Mouse (Mus musculus): Measurements from ENCODE around the gene Pex6.
A peak's percentile ranks its signal among the peaks of the same experiment; 100 is the strongest.

Gene Pex6

DNA sequence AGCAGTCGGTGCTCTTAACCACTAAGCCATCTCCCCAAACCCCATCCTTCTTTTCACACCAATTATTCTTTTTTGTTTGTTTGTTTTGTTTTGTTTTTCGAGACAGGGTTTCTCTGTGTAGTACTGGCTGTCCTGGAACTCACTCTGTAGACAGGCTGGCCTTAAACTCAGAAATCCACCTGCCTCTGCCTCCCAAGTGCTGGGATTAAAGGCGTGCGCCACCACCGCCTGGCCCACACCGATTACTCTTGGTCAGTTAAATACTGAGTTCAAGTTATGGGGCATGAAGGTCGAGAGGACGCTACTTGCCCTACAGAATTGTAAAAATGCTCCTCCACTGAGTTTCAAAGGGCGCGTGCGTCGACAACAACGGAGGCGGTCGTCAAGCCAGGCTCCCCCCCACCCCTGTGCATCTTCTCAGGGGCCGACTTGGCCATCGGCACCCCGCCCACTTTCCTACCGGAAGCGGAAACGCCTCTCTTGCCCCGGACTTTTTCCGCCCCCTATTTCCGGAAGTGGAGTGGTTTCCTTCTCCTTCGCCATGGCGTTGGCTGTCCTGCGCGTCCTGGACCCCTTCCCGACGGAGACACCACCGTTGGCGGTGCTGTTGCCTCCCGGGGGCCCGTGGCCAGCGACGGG, at the start of gene Pex6:
Gene Pex6, plus strand, starts transcription at position 505 of the 639 bp plus-strand sequence.
- DNase-seq = peak; percentile 97 to 98

DNA sequence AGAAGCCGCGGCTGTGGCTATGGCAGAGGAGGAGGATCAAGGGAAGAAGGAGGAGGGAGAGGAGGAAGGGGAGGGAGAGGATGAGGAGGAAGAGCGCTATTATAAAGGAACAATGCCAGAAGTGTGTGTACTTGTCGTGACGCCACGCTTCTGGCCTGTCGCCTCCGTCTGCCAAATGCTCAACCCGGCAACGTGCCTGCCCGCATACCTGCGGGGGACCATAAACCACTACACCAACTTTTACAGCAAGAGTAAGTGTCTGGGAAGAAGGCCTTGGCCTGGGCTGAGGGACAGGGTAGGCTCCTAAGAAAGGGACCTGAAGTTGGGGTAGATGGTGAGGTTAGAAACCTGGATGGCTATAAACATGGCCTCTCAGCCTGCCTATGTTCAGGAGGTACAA, 49.3 kb upstream of the Pex6 start:
- no peak for DNase-seq

DNA sequence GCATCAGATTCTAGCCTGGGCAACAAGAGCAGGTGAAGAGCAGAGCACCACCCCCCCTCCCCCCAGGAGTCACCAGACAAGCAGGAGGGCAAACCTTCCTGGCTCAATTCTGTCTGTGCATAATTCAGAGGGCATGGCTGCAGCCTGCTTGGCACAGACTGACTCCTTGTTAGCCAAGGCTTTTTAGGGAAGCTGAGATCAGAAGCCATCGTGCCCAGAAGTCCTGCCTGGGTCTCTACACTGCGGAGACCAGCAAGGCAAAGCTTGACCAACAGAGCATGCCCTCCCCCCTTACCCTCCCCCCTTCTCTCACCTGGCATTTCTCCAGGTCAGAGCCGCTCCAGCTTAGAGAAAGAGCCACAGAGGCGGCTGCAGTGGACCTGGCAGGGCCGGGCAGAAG, 48.5 kb upstream of the Pex6 start:
- peak; percentile 56 to 59 for DNase-seq

DNA sequence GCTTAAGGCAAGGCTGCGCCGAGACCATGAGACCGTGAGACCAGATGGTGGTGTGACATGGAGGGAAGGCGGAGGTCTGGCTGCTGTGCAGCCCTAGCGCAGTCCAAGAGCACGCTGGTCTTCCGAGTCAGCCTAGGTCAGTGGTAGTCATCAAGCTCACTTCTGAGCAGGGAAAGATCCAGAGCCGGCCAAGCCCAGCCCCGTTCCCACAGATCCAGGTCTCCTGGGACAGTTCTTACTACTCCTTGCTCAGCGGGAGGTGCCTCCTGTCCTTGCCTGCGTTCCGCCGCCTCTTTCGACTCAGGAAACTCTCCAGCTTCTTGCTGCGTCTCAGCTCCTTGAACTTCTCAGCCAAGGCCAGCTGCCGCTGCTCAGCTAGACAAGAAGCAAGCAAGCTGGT, 43.6 kb upstream of the Pex6 start:
- DNase-seq = peak in 1 of 2 experiments; percentile 43

DNA sequence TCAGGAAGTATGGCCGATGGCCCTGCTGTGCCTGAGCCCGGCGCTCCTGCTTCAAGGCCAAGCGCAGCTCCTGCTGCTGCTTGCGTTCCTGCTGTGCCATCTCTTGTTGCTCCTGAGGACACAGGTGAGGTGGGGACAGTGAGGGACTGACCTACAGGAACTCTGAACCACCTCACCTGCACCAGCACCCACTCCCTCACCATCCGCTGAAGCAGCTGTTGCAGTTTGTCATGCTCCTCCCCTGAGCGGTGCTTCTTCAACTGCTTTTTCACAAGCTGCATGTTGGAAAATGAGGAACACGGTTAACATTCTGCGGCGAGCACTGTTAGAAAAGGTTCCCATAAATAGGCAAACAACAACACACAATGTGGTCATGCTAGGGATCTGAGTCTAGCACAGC, 41.4 kb upstream of the Pex6 start:
- no peak for DNase-seq

DNA sequence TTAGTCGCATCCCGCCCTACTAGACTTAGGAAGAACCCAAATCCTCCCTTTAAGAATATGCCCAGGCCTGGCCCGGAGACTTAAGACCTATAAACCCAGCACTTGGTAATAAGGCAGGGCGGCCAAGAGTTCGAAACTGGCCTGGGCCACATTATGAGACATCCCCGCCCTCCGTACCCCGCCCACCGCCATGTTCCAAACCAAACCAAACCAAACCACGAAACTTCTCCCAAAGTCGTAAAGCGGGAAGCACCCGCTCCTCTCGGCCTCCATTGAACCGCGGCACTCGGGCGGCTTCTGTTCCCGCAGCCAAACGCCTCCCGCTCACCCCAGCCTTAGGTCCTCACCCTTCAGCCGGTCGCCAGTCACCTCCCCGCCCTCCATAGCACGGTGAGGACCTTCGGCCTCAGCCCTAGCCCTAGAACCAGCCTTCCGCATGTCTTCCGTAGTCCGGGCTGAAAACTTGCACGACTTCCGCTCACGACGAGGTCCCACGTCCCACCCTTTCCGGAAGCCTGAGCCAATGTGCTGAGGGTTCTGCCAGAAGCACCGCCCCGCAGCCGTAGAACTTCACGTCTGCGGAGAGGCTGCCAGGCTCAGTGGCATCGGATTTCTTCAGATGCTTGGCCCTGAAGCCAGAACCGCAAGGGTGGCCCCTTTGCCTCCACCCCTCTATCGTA, 37.3 kb upstream of the Pex6 start, which contains the start of gene Rrp36:
Gene Rrp36, minus strand, starts transcription at position 503 of the 680 bp plus-strand sequence.
- DNase-seq = peak; percentile 92 to 95

DNA sequence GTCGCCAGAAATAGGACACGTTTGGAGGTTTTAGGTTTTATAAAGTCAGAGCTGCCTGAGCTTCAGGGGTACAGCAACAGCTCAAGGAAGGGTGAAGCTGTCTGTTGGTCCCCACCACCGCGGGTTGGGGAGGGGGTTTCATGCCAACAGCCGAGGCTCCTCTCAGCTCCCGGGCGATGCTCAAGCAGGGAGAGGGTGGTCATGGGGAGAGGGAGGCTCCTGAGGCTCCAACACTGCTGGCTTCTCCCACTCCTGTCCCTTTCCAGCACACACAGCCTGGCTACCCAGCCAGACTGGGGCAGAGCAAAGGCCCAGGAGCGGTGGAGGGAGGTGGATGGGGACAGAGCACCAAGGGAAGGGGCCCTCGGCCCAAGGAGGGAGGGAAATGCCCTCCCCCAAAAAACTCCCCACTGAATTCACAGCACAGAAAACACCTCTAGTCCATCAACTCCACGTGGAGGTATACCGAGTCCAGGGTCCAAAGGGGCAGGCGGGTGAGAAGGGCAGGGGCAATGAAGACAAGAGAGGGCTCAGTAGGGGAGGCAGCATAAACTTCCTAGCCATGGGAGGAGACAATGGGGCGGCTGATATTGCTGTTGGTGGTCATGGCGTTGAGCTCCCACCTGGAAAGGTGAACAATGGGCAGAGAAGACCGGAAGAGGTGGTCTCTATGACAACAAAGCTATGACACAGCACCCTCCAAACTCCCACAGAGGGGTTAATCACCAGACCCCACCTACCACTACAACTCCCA, 36.6 kb upstream of the Pex6 start:
- DNase-seq = no peak

DNA sequence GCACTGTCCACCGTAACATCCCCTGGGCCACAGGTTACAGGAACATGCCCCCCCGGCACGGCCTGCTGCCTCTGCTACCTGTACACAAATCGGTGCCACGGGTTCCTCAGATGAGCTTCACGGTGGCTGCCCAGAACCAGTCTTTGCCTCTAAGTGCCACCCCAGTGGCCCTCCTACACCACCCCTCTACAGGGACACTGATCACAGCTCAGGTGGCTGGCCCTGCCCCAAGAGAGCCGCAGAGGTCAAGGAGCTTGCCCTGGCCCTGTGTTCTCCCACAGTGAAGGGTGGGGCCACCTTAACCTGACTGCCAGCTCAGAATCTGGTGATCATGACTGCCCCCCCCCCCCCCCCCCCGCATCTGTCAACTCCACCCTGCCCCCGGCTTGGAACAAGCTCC, 32.8 kb upstream of the Pex6 start, which contains the start of gene Mea1:
Gene Mea1, plus strand, starts transcription at position 378 of the 400 bp plus-strand sequence.
- DNase-seq = no peak

DNA sequence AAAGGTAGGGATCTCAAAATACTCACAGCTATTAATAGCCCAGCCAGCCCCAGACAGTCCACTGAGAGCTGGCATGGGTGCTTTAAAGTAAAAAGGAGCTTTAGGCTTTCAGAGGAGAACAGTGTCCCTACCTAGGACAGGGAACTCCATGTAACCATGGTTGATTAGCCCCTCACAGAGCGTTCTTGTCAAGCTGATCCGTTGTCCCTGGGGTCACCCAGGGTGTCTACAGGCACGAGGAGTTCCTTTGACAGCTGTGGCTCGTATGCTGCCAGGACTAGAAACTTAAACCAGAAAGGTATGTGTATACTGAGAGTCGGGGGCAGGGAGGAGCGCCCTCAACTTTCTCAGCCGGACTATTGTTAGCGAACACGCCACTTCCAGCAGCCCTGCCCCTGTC, 32.4 kb upstream of the Pex6 start:
- DNase-seq = no peak

DNA sequence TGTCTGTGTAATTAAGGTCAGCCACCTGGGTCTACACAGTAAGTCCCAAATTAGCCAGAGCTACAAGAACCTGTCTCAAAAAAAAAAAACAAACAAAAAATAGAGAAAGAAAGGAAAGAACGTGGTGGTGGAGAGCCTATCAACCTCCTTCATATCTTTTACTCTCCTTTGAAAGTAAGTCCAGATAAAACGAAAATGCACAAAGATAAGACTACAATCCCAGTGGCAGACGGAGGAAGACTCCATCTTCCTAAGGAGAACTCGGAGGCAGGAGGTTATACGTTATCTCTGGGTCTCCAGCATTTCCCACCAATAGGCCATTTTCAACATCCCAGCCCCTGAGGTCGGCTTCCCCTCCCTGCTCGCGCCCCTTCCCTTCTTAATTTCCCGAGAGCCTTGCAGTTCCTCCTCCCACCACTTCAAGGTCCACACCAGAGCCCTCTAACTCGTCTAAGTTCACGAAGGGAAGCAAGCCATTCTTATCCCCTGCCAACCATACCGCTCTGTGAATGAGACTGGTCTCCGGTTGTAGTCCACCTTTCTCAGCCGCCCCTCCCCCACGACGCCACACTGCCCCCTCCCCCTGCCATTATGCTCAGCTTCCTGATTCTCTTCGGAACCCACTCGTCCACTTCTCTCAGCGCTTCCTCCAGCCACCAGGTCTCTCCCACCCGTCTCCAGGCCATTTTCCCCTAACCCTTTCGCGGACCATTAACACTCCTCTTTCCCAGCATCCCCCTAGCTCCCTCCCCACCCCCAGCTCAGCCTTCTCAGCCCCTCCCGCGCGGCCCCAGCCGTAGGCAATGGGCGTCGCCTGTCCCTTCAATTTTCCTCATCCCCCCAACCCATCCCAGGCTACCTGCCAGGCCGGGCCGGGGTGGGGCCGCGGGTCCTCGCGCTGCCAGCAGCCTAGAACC, 31.2 kb upstream of the Pex6 start:
- peak; percentile 75 to 81 for DNase-seq

DNA sequence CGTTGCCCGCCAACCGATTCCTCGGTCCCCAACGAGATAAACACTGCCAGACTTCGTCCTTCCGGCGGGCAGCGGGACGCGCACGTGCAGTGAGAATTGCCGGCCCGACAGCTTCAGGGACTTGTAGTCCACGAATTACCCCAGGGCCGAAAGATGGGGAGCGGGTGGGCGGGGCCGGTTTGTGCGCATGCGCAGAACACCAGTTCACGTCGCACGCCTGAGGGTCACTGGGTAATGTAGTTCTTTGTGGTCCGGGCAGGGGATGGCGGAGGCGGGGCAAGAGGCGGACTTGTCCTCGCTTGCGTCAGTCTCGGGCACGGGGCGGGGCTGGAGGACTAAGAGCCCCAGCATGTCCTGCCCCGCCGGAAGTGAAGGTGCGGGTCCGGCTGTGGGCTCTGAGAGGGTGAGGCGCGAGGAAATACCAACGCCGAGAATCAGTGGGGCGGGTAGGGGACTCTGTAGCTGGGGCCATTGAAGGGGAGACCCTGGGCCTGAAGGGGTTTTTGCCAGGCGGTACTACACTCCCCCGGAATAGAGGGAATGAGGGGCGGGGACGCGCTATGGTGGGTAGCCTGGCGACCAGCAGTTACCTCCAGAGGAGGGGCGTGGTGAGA, 30.4 kb upstream of the Pex6 start, which contains the start of gene Klhdc3:
Gene Klhdc3, minus strand, starts transcription at position 155 of the 614 bp plus-strand sequence.
- DNase-seq = peak; percentile 99 to 100

DNA sequence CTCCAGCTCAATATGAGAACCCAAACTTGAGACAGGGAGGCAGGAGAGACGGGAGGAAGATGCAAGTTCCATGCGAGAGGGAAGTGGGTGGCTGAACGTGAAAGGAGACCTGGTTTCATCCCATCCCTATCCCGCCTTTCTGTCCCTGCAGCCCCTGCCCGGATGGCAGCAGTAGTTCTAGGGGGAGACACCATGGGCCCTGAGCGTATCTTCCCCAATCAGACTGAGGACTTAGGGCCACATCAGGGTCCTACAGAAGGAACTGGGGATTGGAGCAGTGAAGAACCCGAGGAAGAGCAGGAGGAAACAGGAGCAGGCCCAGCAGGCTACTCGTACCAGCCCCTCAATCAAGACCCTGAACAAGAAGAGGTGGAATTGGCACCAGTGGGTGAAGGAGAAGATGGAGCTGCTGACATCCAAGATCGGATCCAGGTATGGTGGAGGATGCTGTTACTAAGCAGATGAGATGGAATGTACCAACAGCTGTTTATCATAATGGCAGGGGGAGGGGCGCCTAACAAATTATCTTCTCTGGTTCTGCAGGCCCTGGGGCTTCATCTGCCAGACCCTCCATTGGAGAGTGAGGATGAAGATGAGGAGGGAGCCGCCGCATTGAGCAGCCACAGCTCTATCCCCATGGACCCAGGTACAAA, 29.7 kb upstream of the Pex6 start:
- DNase-seq = no peak

DNA sequence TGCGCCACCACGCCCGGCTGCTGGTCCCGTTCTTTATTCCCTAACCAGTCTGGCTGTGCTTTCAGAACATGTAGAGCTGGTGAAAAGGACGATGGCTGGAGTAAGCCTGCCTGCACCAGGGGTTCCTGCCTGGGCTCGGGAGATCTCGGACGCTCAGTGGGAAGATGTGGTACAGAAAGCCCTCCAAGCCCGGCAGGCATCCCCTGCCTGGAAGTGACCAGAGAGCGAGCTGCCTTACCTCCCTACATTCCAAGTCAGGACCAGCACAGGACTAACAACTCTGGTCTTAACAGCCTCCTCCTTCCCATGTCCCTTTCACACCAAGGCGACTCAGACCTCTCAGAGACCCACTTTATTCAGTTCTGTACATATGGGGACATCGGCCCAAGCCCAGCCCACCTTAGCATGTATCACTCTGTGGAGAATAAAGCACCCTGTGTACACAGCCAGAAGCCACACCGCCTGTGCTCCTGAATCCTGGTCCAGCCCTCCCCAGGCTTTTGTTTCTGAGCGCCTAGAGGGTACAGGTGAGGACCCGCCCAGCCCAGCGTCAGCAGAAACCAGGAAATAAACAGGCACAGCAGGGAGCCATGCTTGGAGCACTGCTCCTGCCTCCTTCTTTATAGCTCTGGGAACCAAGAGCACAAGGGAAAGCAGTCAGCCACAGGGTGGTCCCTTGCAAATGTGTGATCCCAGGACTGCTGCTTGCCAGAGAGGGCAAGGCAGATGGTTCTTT, 28.4 kb upstream of the Pex6 start:
- DNase-seq = no peak

DNA sequence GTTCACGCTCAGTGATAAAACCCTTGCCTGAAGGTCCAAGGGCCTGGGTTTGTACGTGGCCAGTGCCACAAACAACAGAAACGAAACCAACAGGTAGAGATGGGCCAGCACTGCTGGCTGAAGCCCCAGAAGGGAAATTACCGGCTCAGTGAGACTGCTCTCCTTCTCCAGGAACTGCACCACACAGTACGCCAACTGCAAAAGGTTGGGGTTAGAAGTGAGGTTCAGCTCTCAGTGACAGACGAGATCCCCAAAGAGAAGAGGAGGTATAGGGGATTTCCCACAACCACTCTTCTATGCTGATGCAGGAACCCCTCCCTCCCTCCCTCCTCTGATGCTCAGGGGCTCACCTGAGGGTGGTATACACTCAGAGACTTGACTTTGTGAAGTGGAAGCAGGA, 25.4 kb upstream of the Pex6 start:
- no peak for DNase-seq

DNA sequence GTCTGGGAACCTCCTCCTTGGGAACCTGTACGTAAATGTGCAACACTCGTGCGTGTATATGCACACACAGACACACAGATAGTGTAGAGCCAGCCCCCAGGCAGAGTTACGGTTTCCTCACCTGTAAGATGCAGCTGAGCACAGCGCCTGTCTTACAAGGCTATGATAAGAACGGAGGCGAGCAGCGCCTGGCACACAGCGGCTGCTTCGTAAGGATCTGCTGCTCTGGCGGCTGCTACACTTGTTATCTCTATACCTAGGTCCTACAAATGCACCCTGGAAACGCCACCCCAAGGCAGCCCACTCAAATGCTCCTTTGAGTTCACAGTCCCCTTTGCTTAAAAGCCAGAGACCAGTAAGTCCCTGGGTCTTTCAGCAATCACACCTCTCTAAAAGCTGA, 20.6 kb upstream of the Pex6 start:
- DNase-seq = no peak

DNA sequence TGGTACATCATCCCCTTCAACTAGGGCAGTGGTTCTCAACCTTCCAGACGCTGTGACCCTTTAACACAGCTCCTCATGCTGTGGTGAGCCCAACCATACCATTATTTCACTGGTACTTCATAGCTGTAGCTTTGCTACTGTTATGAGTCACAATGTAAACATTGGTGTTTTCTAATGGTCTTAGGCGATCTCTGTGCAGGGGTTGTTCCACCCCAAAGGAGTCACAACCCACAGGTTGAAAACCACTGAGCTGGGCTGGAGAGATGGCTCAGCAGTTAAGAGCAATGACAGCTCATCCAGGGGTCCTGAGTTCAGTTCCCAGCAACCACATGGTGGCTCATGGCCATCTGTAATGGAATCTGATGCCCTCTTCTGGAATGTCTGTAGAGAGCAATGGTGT, 19.9 kb upstream of the Pex6 start:
- no peak for DNase-seq

DNA sequence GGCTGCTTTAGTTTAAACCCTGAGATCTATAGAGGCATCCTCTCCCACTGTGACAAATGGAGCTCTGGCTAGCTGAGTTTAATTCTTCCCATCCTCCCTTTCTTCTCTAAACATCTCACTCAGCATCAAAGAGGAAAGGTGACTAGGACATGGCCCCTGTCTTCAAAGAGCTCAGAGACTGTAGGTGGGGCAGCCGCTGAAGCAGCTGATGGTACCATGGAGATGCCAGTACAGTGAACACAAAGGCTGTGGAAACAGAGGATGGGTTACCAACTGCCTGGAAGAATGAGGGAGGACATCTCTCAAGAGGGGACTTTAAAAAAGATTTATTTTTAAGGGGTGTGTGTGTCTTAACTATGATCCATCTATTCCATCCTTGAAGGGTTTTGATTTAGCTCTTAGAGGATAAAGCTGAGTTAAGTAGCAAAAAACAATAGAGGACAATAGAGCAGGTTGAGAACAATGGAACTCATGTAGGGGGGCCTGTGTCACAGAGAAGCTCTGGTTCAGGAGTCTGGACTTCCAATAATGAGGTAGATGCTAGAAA, 16.7 kb upstream of the Pex6 start:
- DNase-seq = no peak

DNA sequence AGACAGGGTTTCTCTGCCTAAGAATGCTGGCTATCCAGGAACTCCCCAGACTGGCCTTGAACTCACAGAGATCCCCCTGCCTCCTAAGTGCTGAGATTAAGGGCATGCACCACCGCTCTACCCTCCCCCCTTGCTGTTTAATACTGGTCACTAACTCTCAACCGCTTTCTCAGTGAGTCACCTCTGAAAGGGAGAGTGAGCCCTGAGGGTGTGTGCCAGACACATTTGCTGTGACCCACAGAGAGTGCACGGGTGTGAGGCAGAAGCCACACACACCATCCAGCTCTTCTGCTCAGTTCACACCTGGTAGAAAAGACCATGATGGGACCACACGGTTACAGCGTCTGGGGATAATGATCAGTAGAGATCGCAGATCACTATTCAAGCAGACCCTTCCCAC, 12.7 kb upstream of the Pex6 start:
- DNase-seq = no peak

DNA sequence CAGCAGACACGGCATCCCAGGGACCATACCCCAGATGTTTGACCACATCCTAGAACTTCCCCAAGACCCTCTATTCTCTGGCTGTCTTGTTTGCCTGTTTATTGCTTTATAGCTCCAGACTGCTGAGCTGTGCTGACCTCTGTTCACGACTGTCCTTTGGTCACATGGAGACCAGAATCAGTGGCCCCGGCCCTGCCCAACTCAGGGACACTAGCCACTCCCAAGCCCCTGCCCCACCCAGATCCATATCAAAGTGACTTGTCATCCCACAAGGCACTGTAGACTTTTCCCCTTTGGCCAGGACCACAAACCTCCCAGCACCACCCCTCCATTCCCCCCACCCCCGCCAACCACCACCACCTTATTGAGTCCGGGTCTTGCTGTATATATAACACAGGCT, 12.0 kb upstream of the Pex6 start:
- DNase-seq = no peak

DNA sequence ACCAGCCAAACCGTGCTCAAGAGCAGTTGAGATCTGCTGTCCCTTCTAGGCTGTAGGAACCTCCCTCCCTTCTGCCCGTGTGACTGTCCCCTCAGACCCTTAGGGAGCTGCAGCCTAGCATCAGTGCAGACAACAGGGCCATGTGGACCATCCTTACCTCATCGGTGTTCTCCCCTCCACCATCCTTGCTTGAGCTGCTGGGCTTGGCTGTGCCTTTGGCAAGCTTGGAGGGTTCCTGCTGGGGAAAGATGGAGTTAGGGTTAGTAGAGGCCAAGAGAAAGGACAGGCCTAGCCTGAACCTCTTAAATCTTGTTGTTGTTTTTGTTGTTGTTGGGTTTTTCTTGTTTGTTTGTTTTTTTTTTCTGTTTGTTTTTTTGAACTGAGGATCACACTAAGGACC, 11.4 kb upstream of the Pex6 start:
- DNase-seq = no peak

DNA sequence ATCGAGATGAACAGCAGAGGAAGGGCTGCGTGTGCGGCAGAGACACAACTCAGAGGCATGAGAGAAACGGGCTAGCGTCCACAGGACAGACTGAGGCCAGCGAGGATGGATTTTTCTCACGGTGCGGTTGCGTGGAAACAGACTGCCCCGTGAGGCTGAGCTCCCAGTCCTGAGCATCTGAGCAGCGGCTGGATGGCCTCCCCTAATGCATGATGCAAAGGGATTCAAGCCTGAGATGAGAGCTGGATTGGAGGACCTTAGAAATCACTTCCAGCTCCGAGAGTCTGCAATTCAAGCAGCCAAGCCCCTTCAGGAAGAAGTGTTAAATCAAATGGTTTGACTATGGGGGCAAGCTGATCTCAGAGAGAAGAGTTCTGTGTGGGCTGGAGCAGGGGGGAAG, 9.8 kb upstream of the Pex6 start:
- no peak for DNase-seq
